Mouse (Mus musculus) activated CD4-positive, CD25-positive, alpha-beta regulatory T cell, adult 4 months (primary cell): ENCODE data around the gene Tbr1. TPM values are rescaled to one million over a fixed set of nuclear protein-coding genes. Genes with fewer than 3 reads are reported as not detected.

ENCODE experiments used
- ATAC-seq: one replicate; pipeline ENCODE4 v1.8.0; 2017
- polyA plus RNA-seq, 2 experiments: library from polyadenylated mRNA; unstranded; fragments of 100-300 nt; shearing (Covaris generic); gene quantifications; one replicate each; pipeline ENCODE4 v1.2.1; 2017

The Tbr1 gene
- polyA plus RNA-seq, 2 experiments from 2014 or later, result not detected

DNA sequence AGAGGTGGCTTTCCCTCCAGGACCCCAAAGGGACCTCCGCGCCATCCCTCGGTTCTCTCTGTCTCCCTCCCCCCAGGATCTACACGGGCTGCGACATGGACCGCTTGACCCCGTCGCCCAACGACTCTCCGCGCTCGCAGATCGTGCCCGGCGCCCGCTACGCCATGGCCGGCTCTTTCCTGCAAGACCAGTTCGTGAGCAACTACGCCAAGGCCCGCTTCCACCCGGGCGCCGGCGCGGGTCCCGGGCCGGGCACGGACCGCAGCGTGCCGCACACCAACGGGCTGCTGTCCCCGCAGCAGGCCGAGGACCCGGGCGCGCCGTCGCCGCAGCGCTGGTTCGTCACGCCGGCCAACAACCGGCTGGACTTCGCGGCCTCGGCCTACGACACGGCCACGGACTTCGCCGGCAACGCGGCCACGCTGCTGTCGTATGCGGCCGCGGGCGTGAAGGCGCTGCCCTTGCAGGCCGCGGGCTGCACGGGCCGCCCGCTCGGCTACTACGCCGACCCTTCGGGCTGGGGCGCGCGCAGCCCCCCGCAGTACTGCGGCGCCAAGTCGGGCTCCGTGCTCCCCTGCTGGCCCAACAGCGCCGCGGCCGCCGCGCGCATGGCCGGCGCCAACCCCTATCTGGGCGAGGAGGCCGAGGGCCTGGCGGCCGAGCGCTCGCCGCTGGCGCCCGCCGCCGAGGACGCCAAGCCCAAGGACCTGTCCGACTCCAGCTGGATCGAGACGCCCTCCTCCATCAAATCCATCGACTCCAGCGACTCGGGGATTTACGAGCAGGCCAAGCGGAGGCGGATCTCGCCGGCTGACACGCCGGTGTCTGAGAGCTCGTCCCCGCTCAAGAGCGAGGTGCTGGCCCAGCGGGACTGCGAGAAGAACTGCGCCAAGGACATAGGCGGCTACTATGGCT is 9.0 kb downstream of the Tbr1 start:
- ATAC-seq, result peak; percentile 33

DNA sequence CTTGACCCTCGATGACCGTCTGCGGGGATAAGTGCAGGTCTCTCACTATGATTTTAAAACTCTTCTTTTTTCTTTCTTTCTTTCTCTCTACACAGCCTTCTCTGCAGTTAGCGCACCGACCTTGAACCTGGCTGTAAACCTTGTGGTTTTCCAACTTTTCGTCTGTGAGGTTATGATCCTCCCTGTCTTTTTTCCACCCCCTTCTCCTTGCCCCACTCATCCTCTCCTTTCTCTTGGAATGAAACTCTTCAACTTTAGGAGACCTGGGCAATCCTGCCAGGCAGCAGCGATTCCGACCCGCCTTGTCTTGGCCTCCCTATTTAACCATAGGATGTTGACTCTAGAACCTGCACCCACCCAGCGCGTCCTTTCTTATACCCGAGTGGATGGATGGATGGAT is 9.8 kb downstream of the Tbr1 start:
- no peak for ATAC-seq

DNA sequence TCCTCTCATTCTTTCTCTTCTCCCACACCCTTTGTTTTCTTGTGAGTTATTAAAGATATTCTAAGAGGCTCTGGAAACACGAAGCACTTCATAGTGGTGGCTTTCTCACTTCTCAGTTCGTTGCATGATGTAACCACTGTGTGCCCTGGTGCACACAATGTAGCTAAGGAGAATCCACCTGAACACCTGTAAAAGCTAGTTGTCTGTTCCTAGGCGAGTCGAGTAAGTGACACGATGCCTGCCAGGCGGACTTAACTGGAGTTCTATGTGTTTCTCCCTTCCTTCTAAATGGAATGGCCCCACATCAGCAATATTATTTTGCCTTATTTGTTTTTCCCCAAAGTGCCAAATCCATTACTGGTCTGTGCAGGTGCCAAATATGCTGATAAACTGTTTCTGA is 10.4 kb downstream of the Tbr1 start:
- ATAC-seq, result no peak

DNA sequence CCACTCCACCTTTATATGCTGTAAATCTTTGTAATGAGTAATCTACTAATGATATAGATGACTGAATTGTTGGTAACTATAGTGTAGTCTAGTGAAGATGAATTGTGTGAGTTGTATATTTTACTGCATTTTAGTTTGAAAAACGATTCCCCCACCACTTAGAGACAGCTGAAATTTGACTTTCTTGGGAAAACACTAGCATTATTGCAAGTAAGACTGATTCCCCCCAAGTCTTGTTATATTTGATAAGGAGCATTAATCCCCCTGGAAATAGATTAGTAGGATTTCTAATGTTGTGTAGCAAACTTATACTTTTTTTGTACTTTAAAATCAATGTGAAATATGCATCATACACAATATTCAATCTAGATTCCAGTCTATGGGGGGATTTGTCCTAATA is 10.8 kb downstream of the Tbr1 start:
- no peak for ATAC-seq

DNA sequence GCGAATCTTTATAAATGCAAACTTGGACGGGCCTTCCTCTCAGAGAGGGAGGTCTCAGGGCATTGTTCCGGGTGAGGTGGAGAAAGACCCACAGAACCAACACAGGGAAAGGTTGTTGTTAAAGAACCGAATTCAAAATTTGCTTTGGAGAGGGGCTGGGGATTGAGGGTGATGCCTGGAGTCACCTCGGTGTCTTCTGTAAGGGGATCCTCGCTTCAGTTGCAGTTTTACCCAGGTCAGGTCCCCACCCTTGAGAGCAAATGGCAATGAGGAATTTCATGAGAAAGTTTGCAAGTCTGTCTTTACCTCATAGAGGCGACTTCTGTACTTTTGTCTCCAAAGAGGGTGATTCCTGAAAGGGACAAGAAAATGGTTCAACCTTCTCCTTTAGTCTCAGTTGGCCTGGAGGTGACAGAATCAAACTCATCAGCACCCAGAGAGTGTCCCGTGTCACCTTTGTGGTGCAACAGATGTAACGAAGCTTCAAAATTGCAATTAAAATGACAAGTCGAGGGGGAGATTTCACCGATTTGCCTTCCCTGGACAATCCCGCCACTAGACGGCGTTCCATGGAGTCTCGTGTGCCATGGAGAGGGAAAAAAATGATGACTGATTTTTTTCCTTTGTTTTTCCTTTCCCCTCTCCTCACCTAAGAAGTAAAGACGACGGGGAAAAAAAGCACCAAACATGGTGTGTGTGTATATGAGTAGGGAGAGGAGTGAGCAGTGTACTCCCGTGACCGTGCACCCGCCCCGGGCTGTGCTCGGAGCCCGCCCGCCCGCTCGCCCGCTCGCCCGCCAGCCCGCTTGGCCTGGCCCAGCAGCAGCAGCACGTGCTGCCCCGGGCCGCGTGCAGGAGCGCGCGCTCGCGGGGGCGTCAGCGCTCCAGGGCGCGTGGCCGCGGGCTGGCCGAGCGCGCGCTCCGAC is 12.1 kb downstream of the Tbr1 start:
- ATAC-seq, result no peak

DNA sequence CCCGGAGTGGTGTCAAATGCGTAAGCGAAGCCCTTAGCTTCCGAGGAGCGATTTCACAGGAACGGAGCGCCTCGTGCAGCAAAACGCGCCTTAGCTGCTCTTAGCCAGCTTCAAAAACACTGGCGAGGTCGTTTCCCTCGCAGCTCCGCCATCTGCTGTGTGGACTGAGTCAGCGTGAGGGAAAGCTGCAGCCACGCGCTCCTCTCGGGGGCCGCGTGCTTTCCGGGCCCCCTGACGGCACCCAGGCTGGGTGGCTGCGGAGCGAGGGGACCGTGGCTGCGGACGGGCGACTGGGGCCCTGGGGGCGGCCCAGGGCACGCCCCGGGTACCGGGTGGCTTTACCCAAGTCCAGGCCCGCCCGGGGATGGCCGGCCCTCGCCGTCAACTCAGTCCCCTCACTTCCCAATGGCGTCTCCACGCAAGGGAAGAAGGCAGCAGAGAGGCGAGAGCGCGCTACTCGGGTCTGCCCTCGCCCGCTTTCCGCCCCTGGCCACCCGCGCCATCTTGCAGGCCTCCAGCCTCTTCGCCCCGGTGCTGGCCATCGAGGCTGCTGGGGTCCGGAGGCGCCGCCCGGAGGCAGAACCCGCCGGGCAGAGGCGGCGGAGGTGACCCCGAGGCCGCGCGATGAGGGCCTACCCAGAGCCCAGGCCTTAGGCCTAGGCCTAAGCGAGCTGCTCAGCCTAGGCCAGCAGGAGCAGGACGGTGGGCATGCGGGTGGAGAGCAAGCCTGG is 13.0 kb downstream of the Tbr1 start:
- ATAC-seq, result no peak

DNA sequence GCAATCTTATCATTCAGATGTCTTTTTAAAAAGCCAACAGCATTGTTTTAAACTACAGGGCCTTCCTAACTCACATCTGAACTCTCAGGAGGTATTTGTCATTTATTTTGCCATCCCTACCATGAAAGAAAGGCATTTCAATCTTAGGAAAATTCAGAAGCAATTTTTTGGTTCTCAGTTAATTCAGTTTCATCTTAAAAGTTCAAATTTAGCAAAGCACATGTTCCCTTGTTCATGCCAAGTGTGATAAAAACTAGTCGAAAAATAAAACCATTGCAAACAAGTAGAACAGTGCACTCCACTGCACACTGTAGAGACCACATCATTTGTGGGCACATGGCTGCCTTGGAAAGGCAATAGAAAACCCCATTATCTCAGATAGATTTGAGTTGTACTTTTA is 15.5 kb downstream of the Tbr1 start:
- ATAC-seq, result no peak

DNA sequence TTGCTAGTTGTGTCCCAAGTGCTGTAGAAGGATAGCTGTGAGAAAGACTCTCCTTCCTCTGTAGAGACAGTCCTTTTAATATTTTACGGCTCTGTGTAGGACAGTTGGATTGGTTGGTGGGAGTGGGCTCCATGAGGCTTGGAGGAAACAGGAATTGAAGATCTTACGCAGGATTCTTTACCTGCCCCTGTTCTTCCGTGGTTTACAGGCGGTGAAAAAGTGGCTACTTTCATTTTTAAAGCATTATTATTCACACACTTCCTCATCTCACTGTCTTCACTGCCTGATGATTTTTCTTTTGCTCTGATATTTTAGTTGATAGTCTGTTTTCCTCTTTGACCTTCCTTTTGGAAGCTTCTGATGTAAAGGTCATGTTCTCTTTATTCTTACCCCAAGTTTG is 17.5 kb downstream of the Tbr1 start:
- ATAC-seq, result no peak

DNA sequence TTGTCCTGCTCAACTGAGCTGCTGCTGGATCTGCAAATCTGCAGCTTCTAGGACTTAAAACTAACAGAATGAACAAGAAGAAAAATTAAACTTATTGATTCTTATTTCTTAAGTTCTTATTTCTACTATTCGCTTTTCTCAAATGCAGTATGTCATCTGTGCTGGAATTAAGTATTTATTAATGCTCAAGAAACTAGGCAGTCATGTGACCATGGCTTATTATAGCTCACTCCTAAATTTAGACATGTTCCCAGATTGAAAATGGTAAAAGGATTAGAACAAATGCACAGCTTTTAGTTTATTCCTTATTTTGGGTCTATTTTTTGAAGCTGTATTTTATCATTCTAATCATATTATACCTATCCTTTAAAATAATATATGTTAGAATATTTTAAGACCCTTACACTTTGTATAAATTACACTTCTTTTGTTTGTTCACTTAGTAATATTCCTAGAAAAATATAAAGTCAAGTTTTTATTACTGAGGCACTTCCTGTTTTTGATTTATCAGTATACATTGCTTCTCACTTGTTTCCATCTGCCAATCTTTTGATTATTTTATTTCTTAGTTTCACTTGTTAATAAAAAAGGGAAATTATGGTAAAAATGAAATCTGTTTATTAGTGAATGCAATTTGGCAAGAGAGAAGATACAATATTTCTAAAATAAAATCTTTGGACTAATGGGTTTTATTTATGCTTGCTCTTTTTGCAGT is 20.9 kb downstream of the Tbr1 start:
- ATAC-seq, result no peak

DNA sequence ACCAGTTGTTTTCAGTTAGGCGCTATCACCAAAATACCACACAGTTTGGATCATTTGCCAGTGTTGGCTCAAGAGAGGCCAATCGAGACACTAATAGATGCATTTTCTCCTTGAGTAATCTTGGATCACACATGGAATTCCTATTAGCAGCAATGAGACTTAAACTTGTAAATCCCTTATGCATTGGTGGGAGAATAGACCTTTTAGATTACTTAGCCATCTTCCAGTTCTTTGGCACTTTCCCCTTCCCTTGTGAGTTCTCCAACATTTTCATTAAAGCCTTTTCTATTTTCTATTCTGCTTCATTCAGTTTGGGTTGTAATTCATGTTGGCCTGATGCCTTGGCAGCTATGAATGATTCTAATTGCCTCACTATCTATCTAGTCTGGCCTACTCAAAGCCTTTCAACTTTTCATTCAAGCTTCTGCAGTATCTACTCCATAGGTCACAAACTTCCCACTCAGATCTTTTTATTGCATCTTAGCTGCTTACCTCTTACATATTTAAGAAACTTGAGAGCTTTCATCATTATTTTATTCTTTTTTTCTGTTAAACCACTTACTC is 34.6 kb downstream of the Tbr1 start:
- no peak for ATAC-seq

Other genes starting within 250 kb of the Tbr1 start
- 100 to 1,000 TPM; 213 to 229 TPM for gene Tank, start 224.3 kb upstream of the Tbr1 start, polyA plus RNA-seq
- 100 to 1,000 TPM; 224 to 238 TPM for gene Psmd14, start 91.2 kb upstream of the Tbr1 start, polyA plus RNA-seq
- 1 to 10 TPM; 1.3 to 1.7 TPM for gene Slc4a10, start 243.5 kb downstream of the Tbr1 start, polyA plus RNA-seq